Mouse (Mus musculus) layer of hippocampus, postnatal 14 days (tissue): ENCODE data around the gene Shcbp1. TPM values are rescaled to one million over a fixed set of nuclear protein-coding genes. Genes with fewer than 3 reads are reported as not detected.
"Not testable (repeated sequence)": the region's sequence is repeated elsewhere in the genome, so short reads cannot be mapped to it uniquely, and the experiment has no call there.

Experiments used
- DNase-seq, 2 experiments: peaks; one replicate each; pipeline ENCODE4 v3.0.0; 2021 to 2022; ENCODE audit warnings: low spot score in 2 of 2, mixed read lengths in 1 of 2
- long read RNA-seq, 2 experiments: library from polyadenylated mRNA; stranded (forward); transcript quantifications; one replicate each; pipeline ENCODE4 v2.0.0; 2021
- total RNA-seq, 2 experiments: library from RNA; stranded (reverse); gene quantifications; 2 replicates each; pipeline ENCODE4 v1.2.3; 2021

Shcbp1 gene
- 1 to 10 TPM; 1.3 to 1.4 TPM for total RNA-seq
- long read RNA-seq, experiment 1, partial matches to known transcripts, result 0 of 2 reads
- long read RNA-seq, experiment 1, other reads (novel, unspliced or antisense), result 0 of 2 reads
- long read RNA-seq, experiment 2, partial matches to known transcripts, result 1 of 5 reads
- long read RNA-seq, experiment 2, other reads (novel, unspliced or antisense), result 0 of 5 reads

GRCm38 (mm10) chr8:4779254-4780055, at the start of gene Shcbp1:
TSS of gene Shcbp1 (minus strand) at chr8:4779567.
- peak; percentile 81 to 95 for DNase-seq

DNA sequence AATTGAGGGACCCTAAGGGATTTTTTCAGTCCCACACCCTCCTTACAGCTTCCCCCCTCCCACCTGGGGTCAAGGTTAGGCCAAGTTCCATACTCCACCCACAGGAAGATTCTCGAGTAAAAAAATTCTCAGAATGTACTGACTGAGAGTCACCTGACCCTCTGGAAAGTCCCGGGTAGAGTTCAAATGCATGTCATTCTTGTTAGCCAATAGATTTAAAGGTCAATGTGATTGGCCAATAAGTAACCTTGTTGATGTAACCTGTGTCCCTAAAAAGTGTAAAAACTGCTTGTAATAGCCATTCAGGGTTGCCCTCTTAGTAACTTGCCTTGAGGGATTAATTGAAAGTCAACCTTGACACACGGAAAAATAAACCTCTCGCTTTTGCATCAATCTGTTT, 29.5 kb upstream of the Shcbp1 start:
- no peak for DNase-seq

DNA sequence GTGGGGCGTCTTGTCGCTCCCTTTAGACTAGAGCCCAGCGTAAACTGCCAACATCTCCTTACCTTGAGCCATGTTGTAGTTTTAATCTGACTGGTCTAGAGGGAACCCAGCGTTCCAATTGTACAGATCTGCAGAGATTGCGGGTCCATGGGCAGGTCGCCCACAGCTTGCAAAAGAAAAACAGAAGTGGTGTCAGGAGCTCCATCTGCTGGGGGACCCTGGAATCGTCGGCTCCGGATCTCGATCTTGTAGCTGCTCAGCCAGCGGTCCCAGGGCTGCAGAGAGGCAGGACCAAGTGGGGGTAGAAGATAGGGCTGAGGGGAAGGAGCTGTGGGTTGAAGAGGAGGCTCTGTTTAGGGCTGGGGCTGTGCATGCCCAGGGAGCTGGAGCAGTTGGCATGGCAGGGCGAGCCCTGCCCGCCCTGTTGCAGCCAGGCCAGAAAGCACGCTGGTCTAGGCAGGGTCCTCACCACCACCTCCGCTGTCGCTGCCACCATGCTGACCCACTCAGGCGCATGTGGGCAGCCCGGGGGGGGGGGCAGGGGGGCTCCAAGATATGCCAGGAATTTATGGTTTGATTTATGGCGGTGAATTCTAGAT, 21.3 kb upstream of the Shcbp1 start:
- peak; percentile 15 to 29 for DNase-seq

DNA sequence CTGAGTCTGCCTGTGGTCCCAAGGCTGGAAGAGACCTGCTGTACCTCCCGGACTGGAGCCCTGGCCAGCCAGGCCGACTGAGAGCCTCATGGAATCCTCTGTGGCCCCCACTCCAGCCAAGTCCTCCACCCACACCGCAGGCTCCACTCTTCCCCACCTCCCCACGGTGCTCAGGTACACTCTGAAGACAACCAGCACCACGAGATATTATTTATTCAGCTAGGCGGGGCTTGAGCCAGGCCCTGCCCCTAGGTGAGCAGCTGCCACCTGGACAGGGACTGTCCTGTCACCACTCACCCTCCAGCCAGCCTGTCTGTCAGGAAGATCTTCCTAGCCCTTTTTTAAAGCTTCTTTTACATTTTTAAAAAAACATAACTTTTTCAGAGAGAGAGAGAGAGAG, 1.1 kb downstream of the Shcbp1 start:
- no peak for DNase-seq

- DNase-seq, result no peak
These were observed 14.6 kb downstream of the Shcbp1 start for GRCm38 (mm10) chr8:4764751-4765150.

GRCm38 (mm10) chr8:4753048-4753447, 26.3 kb downstream of the Shcbp1 start:
- no peak for DNase-seq

GRCm38 (mm10) chr8:4730942-4731341, 48.4 kb downstream of the Shcbp1 start:
- no peak for DNase-seq

DNA sequence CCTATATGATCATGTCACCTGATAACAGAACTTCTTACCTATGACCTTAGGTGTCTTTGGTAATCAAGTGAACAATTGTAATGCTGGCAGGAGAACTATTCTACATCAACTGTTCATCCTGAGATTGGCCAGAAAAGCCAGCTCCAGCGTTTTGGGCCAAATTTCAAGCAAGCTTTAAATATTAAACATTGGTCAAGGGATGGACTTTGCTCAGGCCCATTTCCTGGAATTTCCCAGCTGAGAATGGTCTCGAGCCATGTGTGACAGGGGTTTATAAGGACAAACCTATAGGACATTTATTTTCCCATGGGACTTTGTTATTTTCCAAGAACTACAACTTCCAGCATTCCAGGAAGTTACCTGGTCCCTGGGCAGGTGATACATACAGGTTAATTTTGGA, 63.8 kb downstream of the Shcbp1 start:
- DNase-seq, result no peak

DNA sequence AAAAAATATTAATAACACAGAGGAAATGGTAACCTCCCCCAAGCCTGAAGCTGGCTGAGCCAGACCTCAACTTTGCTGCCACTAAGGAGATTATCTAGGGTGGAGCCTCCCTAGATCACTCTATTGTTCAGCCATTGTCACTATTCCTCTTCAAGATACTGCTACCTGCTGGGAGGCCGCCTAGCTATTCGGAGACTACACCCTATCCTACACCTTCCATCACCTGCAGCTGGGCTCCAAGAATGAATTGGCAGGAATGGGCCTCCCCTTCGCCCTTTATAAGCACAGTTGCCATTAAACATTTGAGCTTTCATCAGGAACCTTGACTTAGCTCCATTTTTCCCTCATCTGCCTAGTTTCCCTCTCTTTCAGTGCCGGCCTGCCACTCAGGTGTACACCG, 71.0 kb downstream of the Shcbp1 start:
- not testable (repeated sequence) for DNase-seq

- not testable (repeated sequence) for DNase-seq
These were observed 71.5 kb downstream of the Shcbp1 start for GRCm38 (mm10) chr8:4707916-4708315.

DNA sequence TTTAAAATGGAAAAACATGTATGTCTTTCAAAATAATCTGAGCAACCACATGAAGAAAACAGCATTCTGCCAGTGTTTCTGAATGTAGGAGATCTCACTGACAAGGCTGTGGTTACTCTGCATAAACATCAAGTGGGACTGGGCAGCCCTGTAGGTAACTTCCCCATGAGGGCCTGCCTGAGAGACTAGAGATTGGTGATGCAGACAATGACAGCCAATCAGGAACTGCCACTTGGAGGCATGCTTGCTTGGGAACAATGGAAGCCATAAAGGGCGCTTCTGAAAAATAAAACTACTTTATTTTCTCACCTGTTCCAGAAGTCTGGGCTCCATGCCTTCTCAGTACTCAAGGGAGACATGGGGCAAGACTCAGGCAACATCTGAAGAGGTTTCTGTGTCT, 87.7 kb downstream of the Shcbp1 start:
- DNase-seq, result no peak

Other genes starting within 250 kb of the Shcbp1 start
- 10 to 100 TPM; 11.6 to 14.1 TPM for gene Zfp958, start 166.4 kb downstream of the Shcbp1 start, total RNA-seq